Mouse (Mus musculus) forebrain, embryonic 16.5 days (tissue): ENCODE data around the gene Helz. TPM values are rescaled to one million over a fixed set of nuclear protein-coding genes. Genes with fewer than 3 reads are reported as not detected.
A peak's percentile ranks its signal among the peaks of the same experiment; 100 is the strongest.

Experiments
- ATAC-seq: fragments of 200-750 bp; cut with Nextera tagmentation; 2 replicates; pipeline ENCODE4 v1.8.0; 2017; ENCODE audit warnings: mild to moderate bottlenecking, moderate library complexity
- H3K27ac ChIP-seq: fragments of 300-500 bp; sonication (generic); 2 replicates; pipeline ENCODE4 v1.5.1; 2014; ENCODE audit warnings: low read length, control low read depth
- H3K27me3 ChIP-seq: fragments of 300-500 bp; sonication (generic); replicated peaks from 2 replicates; pipeline ENCODE4 v1.6.1; 2014; ENCODE audit warnings: low read length; ENCODE audit not compliant: control insufficient read depth, insufficient read depth
- H3K36me3 ChIP-seq: fragments of 300-500 bp; sonication (generic); 2 replicates; pipeline ENCODE4 v1.6.1; 2014; ENCODE audit not compliant: control insufficient read depth, insufficient read depth
- H3K4me1 ChIP-seq: fragments of 300-500 bp; sonication (generic); replicated peaks from 2 replicates; pipeline ENCODE4 v1.6.1; 2014; ENCODE audit warnings: low read length; ENCODE audit not compliant: control insufficient read depth, insufficient read depth
- H3K4me2 ChIP-seq: fragments of 300-500 bp; sonication (generic); 2 replicates; pipeline ENCODE4 v1.6.1; 2014; ENCODE audit warnings: mild to moderate bottlenecking, low read length, control low read depth
- H3K4me3 ChIP-seq: fragments of 300-500 bp; sonication (generic); replicated peaks from 2 replicates; pipeline ENCODE4 v1.5.1; 2014; ENCODE audit warnings: mild to moderate bottlenecking, low read length, control low read depth
- H3K9ac ChIP-seq: fragments of 300-500 bp; sonication (generic); replicated peaks from 2 replicates; pipeline ENCODE4 v1.6.1; 2014; ENCODE audit warnings: low read depth, low read length, control low read depth
- H3K9me3 ChIP-seq: fragments of 300-500 bp; sonication (generic); 2 replicates; pipeline ENCODE4 v1.6.1; 2016; ENCODE audit warnings: low read length; ENCODE audit not compliant: control insufficient read depth
- WGBS: fragments of 180-500 bp; shearing (Covaris S2); extraction: QIAGEN DNeasy Blood & Tissue Kit; methylation state at CpG from one replicate; pipeline ENCODE4 v1.1.7; 2014; 5-methylcytosine and 5-hydroxymethylcytosine counted together
- polyA plus RNA-seq: library from polyadenylated mRNA; unstranded; fragments of >200 nt; fragmentation: Nextera tagmentation; extraction: Ambion mirVana; gene quantifications from 2 replicates; pipeline ENCODE4 v1.2.1, GENCODE M21; 2015

The Helz gene
- polyA plus RNA-seq, 1 experiment from 2014 or later: 20.4 TPM

DNA sequence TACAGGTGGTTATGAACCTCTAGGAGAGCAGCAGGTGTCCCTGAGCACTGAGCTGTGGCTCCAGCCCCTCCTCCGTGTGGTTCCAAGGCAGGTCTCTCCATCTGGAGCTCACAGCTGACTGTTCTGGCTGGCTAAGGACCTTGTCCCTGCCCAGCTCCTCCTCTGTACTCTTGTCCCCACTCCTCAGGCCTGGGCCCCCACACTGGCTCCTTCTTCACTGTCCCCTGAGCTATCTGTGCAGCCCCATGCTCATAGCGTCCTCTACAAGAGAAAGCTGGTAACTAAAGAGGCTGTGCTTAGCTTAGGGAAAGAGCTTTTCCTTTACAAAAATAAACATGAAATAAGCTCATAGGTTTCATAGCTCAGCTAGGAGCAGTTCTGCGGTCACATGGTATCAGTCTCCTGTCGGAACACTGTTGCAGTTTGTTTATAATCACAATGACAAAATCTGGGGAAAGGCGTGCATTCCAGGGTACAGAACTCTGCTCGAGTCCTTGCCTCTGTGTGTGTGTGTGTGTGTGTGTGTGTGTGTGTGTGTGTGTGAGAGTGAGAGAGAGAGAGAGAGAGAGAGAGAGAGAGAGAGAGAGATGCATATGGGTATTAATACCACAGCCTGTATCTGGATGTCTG, 102.8 kb downstream of the Helz start:
- 71% methylated on average over 6 of the region's 6 CpGs for WGBS
- H3K4me1 ChIP-seq: peaks cover 18% of the 10 kb centered on the region
- ATAC-seq: 0 out of 2 replicates have a peak, but pooled peaks have one; percentile 18
- no peak overlapping the region for H3K9ac ChIP-seq
- no peaks in the 10 kb centered on the region for H3K9me3 ChIP-seq
- no peak overlapping the region for H3K4me2 ChIP-seq
- no peak overlapping the region for H3K27ac ChIP-seq
- H3K36me3 ChIP-seq: peaks cover 13% of the 10 kb centered on the region
- H3K27me3 ChIP-seq: no peaks in the 10 kb centered on the region
- no peak overlapping the region for H3K4me3 ChIP-seq

DNA sequence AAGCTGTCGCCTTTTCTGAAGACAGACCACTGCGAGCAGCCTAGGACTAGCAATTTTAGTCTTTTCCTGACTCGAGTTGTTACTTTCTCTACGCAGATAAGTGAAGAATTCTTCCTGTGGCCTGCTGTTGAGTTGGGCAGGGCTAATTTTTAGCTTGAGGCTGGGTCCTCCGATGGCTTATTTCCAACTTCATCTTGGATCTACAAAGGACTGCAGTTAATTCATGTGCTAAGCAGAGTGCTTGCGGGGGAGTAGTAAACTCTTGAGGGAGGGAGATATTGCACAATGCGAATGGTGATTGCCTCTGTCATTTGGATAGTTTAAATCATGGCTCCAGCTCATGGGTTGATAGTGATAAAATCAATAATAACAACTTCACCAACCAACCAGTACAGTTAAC, 103.7 kb downstream of the Helz start:
- Histone ChIP-seq H3K4me2 (no peak overlapping the region), H3K4me3 (no peak overlapping the region), H3K36me3 (peaks cover 15% of the 10 kb centered on the region), H3K9me3 (no peaks in the 10 kb centered on the region), H3K9ac (no peak overlapping the region), H3K4me1 (peaks cover 18% of the 10 kb centered on the region), H3K27me3 (no peaks in the 10 kb centered on the region), H3K27ac (no peak overlapping the region)
- ATAC-seq: no peak
- 49% methylated on average over 7 of the region's 7 CpGs for WGBS

DNA sequence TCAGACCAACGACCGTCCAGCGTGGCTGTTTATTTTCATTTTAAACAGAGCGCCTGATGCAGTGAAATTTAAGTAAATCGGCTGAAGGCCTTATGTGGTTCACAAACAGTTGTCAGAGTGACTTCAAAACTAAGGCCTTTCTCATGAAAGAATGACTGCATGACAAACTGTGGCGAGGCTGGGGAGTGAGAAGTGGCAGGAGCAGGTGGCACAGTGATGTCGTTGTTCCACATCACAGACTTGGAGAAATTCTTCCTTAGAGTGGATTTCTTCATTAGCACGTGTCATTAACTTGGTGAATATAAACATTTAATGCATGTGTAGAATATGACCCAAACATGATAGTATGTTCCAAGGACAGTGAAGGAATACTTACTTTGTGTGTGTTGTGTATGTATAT, 104.4 kb downstream of the Helz start:
- Histone ChIP-seq H3K9ac (no peak overlapping the region), H3K27me3 (no peaks in the 10 kb centered on the region), H3K9me3 (no peaks in the 10 kb centered on the region), H3K36me3 (peaks cover 15% of the 10 kb centered on the region), H3K4me3 (no peak overlapping the region), H3K4me2 (no peak overlapping the region), H3K4me1 (peaks cover 18% of the 10 kb centered on the region), H3K27ac (no peak overlapping the region)
- WGBS: 46% methylated on average over 8 of the region's 8 CpGs
- no peak for ATAC-seq

DNA sequence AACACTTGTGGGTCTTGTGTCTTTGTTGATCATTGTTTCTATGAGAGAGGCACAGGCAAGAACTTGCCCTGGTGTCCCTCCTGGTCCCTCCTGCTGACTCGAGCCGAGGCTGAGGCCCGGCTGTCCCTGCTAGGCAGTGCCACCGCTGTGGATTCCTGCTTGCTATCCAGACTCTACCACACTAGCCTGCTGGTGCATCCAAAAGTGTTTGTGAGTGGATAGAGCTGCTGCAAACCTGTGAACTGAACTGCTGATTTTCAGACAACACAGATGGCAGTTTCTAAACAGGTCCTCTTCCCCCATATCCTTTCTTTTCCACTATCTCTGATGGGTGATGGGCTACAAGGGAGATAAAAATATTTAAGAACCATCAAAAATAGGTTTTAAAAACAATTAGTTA, 107.8 kb downstream of the Helz start:
- Histone ChIP-seq H3K4me2 (no peak overlapping the region), H3K9me3 (no peaks in the 10 kb centered on the region), H3K4me3 (no peak overlapping the region), H3K9ac (no peak overlapping the region), H3K27me3 (no peaks in the 10 kb centered on the region), H3K36me3 (0 out of 2 replicates have a peak, but pooled peaks cover 4% of the 10 kb centered on the region), H3K27ac (no peak overlapping the region; the same call in 1 of the 2 replicates), H3K4me1 (peaks cover 15% of the 10 kb centered on the region)
- ATAC-seq: no peak
- 70% methylated on average over 4 of the region's 4 CpGs for WGBS

DNA sequence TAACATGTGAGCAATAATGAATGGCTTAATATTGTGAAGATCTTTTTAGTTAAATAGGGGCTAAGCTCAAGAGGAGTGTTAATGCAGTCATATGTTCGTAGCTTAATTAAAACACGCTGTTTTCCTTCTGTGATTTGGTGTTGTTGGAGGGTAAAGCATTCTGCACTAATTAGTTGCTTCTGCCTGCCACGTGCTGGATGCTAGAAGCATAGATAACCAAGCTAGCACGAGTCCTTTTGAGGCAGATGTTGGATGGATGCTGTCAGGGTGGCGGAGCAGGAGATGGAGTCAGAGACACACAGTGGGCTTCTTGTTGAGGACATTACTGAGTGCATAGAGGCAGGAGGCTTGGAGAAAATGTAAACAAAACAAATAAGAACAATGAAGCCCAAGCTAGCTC, 109.4 kb downstream of the Helz start:
- Histone ChIP-seq H3K36me3 (0 out of 2 replicates have a peak, but pooled peaks cover 4% of the 10 kb centered on the region), H3K4me2 (no peak overlapping the region), H3K9ac (no peak overlapping the region), H3K9me3 (no peaks in the 10 kb centered on the region), H3K4me3 (no peak overlapping the region), H3K27me3 (no peaks in the 10 kb centered on the region), H3K27ac (peak overlapping the region; percentile 8; the same call in 1 of the 2 replicates), H3K4me1 (peaks cover under 1% of the 10 kb centered on the region)
- 32% methylated on average over 5 of the region's 5 CpGs for WGBS
- ATAC-seq: no peak; the same call in 1 of the 2 replicates

DNA sequence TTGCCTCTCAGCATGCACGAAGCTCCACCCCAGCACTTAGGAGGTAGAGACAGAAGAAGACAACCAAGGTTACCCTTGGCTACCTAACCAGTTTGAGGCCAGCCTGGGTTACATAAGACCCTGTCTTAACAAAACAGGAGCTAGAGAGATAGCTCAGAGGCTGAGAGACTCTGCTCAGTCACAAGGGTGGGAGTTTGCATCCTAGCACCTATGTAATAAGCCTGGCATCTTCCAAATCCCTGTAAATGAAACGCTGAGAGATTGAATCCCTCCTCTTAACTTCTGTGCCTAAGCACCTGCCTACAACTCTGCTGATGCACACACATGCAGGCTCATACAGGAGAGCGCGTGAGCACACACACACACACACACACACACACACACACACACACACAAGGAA, 112.7 kb downstream of the Helz start:
- no peak overlapping the region for H3K9ac ChIP-seq
- no peak overlapping the region for H3K4me3 ChIP-seq
- no peak overlapping the region for H3K4me2 ChIP-seq
- ATAC-seq: no peak
- 0 out of 2 replicates have a peak, but pooled peaks cover 4% of the 10 kb centered on the region for H3K36me3 ChIP-seq
- 94% methylated on average over 4 of the region's 4 CpGs for WGBS
- no peaks in the 10 kb centered on the region for H3K27me3 ChIP-seq
- H3K9me3 ChIP-seq: no peaks in the 10 kb centered on the region
- H3K4me1 ChIP-seq: no peaks in the 10 kb centered on the region
- H3K27ac ChIP-seq: no peak overlapping the region

DNA sequence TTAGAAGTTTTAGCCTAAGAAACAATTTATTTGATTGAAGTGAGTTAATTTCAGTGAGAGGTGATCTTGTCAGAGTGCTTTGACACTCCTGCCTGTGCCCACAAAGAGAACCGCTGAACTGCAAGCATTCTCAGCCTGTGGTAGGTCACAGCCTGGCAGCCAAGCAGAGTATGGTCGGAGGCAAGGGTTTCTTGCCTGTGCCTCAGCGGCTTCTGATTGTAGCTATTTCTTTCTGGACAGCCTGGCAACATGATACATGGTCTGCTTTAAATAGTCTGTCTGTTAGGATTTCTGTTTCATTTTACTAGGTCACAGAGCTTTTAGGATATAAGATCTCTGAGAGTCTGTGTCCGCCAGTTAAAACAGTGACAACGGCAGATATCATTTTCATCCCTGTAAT, 114.9 kb downstream of the Helz start:
- no peak overlapping the region for H3K4me2 ChIP-seq
- no peaks in the 10 kb centered on the region for H3K27me3 ChIP-seq
- no peak for ATAC-seq
- no peak overlapping the region for H3K9ac ChIP-seq
- 0 out of 2 replicates have a peak, but pooled peaks cover 4% of the 10 kb centered on the region for H3K36me3 ChIP-seq
- WGBS: 81% methylated on average over 5 of the region's 5 CpGs
- H3K9me3 ChIP-seq: no peaks in the 10 kb centered on the region
- no peaks in the 10 kb centered on the region for H3K4me1 ChIP-seq
- no peak overlapping the region for H3K27ac ChIP-seq
- H3K4me3 ChIP-seq: no peak overlapping the region

DNA sequence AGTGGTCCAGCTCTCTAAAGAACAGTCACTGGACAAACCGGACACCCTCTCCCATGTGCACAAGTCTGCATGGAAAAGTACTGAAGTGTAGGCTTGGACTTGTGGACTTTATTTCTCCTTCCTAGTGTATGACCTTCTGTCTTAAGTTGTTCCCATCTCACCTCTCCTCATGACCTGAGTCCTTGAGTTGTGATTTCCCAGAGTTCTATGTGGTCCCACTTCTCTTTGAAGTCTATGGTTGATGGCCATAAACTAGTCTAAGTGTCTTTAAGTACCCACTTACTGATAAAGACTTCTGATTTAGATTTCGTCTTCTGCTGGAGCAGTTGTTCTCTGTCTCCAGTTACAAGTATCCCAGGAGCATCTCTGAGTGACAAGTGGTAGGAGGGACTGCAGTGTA, 119.8 kb downstream of the Helz start:
- no peak overlapping the region for H3K9ac ChIP-seq
- no peaks in the 10 kb centered on the region for H3K9me3 ChIP-seq
- 95% methylated on average over 2 of the region's 2 CpGs for WGBS
- no peak for ATAC-seq
- H3K4me1 ChIP-seq: no peaks in the 10 kb centered on the region
- H3K4me3 ChIP-seq: no peak overlapping the region
- H3K27me3 ChIP-seq: no peaks in the 10 kb centered on the region
- no peak overlapping the region for H3K4me2 ChIP-seq
- no peak overlapping the region for H3K27ac ChIP-seq
- peaks cover 20% of the 10 kb centered on the region for H3K36me3 ChIP-seq

DNA sequence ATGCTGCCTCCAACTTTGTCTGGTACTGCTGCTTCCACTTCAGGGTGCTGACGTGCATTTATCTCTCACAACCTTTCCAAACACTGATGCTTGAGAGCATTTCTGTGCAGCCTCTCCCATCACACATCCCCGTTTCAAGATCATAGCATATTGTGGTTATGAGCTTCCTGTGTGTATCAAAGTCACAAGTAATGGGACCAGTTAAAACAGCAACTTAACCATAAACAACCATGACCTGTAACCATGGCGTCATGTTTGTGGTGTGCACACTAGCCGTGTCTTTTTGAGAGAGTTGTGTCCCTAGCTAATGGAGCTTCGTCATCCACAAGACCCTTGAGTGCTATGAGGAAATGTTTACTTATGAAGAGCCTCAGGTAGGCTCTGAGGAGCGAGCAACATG, 120.5 kb downstream of the Helz start:
- Histone ChIP-seq H3K4me1 (no peaks in the 10 kb centered on the region), H3K9ac (no peak overlapping the region), H3K27ac (no peak overlapping the region), H3K4me3 (no peak overlapping the region), H3K9me3 (no peaks in the 10 kb centered on the region), H3K4me2 (no peak overlapping the region), H3K27me3 (no peaks in the 10 kb centered on the region), H3K36me3 (peaks cover 23% of the 10 kb centered on the region)
- ATAC-seq: no peak
- WGBS: 95% methylated on average over 6 of the region's 6 CpGs

DNA sequence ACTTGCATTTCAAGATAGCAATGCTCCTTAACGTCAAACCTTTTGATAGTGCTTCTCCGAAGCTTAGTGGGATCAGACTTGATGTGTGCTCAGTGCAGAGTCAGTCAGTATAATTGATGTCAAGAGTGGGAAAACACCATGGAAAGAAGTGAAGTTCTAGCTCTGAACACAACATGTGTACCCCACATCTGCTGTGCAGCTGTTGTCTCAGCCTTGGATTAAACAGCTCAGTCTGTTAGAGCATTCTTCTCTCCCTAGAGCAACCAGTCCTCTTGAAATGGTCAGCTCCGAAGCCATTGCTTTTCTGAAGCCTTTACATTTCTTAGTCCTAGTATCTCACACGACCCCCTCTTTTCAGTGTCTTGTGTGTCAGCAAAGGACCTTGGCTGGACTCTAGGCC, 121.2 kb downstream of the Helz start:
- no peaks in the 10 kb centered on the region for H3K9me3 ChIP-seq
- H3K36me3 ChIP-seq: peaks cover 26% of the 10 kb centered on the region
- 82% methylated on average over 4 of the region's 4 CpGs for WGBS
- no peak for ATAC-seq
- H3K4me1 ChIP-seq: no peaks in the 10 kb centered on the region
- no peak overlapping the region for H3K4me2 ChIP-seq
- H3K4me3 ChIP-seq: no peak overlapping the region
- H3K9ac ChIP-seq: no peak overlapping the region
- H3K27me3 ChIP-seq: no peaks in the 10 kb centered on the region
- H3K27ac ChIP-seq: no peak overlapping the region
